Mouse (Mus musculus) CH12.LX (cell line): ENCODE measurements around the gene Jph2.

Experiments
- CHD2 ChIP-seq: IDR thresholded peaks from 2 replicates; pipeline ENCODE4 v1.6.1; 2011; ENCODE audit warnings: low read length, improper control_type of control experiment
- CTCF ChIP-seq, 2 experiments: IDR thresholded peaks in 1 of 2; conservative IDR thresholded peaks in 1 of 2; 2 replicates each; pipeline ENCODE4 v1.5.1; 2011 to 2012; ENCODE audit warnings: low read depth in 2 of 2, low read length in 2 of 2, improper control_type of control experiment in 1 of 2, inconsistent platforms in 1 of 2, mild to moderate bottlenecking in 1 of 2, moderate library complexity in 1 of 2
- NRF1 ChIP-seq: IDR thresholded peaks from 2 replicates; pipeline ENCODE4 v1.6.1; 2014; ENCODE audit warnings: low read depth, mild to moderate bottlenecking, inconsistent platforms, low read length, improper control_type of control experiment, moderate library complexity
- POLR2A ChIP-seq: IDR thresholded peaks from 2 replicates; pipeline ENCODE4 v1.6.1; 2011; ENCODE audit warnings: low read depth, mild to moderate bottlenecking, improper control_type of control experiment, low read length
- TCF12 ChIP-seq: IDR thresholded peaks from 2 replicates; pipeline ENCODE4 v1.6.1; 2014; ENCODE audit warnings: low read depth, mild to moderate bottlenecking, inconsistent platforms, low read length, improper control_type of control experiment

DNA sequence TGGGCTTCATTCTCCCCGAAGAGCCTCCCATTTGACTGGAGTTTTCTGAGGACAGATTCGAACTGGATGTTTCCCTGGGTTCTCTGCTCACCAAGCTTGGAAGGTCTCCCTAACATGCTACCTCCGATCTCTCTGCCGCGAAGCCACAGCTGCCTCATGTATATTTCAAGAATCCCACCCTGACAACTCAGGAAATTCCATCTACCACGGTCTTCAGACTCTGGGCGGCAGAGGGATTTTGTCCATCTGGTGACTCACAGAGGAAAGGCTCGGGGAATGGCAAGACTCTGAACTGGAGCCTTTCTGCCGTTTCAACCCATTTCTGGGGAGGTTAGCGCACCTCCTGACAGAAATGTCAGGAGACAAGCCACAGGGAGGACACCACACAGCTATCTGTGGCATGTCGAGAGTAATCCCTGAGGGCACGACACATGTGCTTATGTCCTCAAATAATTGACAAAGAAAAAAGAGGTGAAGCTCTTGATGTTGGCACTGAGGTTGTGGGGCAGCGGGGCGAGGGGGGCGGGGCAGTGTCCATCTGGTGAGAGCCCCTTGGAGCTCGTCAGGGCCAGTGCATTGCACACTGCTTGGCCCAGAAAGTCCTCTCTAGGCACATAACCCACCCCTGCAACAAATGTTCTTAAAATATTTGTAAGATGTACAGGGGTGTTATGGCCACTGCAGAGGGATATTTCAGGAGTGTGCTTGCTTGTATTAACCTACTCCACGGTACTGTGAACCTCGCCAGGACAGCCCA is 32.8 kb downstream of the Jph2 start:
- TF ChIP-seq CTCF (conservative IDR thresholded peaks at IDR 0.05 in 1 of 2, IDR thresholded peaks at IDR 0.05 in 1 of 2; ENCODE audit: low read depth in 2 of 2, low read length in 2 of 2), result no peak
- no peak for TF ChIP-seq TCF12
- TF ChIP-seq POLR2A, result no peak
- no peak for TF ChIP-seq NRF1
- no peak for TF ChIP-seq CHD2
